Mouse (Mus musculus) 416B (cell line): ENCODE results near the gene Gpr82.
A peak's percentile ranks its signal among the peaks of the same experiment; 100 is the strongest.

ENCODE experiments used
- DNase-seq: peaks from one replicate; pipeline ENCODE4 v3.0.0; 2011; ENCODE audit warnings: low read depth

The Gpr82 gene

GRCm38 (mm10) chrX:13691865-13692264 lies 30.7 kb downstream of the Gpr82 start:
- DNase-seq, result peak; percentile 19

- DNase-seq, result no peak
Measured at GRCm38 (mm10) chrX:13700681-13701080, 39.5 kb downstream of the Gpr82 start.

- DNase-seq, result no peak
Measured at GRCm38 (mm10) chrX:13705051-13705450, 43.9 kb downstream of the Gpr82 start.

GRCm38 (mm10) chrX:13710174-13710573 lies 49.0 kb downstream of the Gpr82 start:
- peak; percentile 35 for DNase-seq
